Mouse (Mus musculus) heart, adult 2 months (tissue): ENCODE results near the gene Fndc3b.

ENCODE experiments used
- CTCF ChIP-seq: fragments of 200-600 bp; IDR thresholded peaks from 2 replicates; pipeline ENCODE4 v1.8.1; 2022; ENCODE audit warnings: antibody characterized with exemption, mild to moderate bottlenecking, moderate library complexity
- POLR2A ChIP-seq: fragments of 200-500 bp; IDR thresholded peaks from 2 replicates; pipeline ENCODE4 v1.6.1; 2011; ENCODE audit warnings: mild to moderate bottlenecking, low read depth, low read length, control low read depth; ENCODE audit not compliant: insufficient read depth

DNA sequence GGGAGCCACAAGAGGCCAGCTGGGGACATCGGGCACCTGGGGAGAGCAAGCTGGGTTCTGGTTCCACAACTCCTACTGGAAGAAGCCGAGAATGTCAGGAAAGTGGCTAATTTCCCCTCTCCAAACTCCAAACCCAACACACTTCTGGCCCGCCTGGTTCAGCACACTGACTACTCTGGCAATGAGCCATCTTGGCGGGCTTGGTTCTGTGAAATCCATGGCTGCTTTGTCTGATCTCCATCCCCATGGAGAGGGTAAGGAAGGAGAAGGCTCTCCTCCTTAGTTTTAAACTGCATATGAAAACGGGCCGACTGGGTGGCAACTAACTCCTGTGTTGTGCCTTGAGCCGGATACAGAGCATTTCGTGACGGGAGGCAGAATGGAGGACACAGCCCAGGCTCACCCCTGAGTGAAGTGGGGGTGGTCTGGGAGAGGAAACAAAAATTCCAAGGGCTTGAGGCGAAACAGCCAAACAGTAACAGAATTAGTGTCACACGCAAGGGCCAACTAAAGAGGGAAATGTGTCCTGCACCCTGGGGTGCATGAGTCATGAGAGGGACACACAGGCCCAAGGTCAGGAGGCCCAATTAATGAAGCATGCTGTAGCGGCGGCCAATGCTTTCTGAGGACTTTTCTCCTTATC is 280.4 kb downstream of the Fndc3b start:
- TF ChIP-seq POLR2A (no peak), CTCF (no peak)
